Mouse (Mus musculus) small intestine, adult 2 months (tissue): ENCODE data around the gene Bcl11a.

Source experiments
- CTCF ChIP-seq: fragments of 200-500 bp; IDR thresholded peaks from 2 replicates; pipeline ENCODE4 v1.5.1; 2012; ENCODE audit warnings: low read depth, mild to moderate bottlenecking, control low read depth, inconsistent platforms, low read length, moderate library complexity, mixed read lengths; ENCODE audit not compliant: insufficient replicate concordance, insufficient read length; ENCODE audit errors: extremely low read depth
- POLR2A ChIP-seq: fragments of 200-500 bp; IDR thresholded peaks from 2 replicates; pipeline ENCODE4 v1.6.1; 2012; ENCODE audit warnings: low read depth, mild to moderate bottlenecking, control low read depth, inconsistent platforms, low read length, moderate library complexity

DNA sequence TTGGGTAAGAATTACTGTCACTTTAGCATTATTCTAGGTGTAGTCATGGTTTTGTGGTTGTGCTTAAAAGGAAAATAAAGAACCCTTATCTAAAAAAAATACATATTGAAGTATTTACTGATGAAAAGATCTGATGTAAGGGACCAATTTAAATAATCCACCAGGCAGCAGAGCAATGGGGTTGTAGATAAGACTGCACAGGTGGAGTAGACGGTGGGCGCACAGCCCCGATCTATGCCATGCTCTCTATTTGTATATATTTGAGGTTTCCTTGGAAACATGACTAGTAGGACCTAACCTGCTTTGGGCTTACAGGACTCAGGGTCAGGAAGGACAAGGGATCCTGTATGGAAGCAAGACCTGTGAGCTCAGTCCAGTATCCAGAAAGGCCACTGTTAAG is 31.5 kb downstream of the Bcl11a start:
- TF ChIP-seq CTCF, result no peak
- TF ChIP-seq POLR2A, result no peak
